Mouse (Mus musculus) gastrocnemius, adult 2 months (tissue): ENCODE data around the gene Cd22. TPM values are rescaled to one million over a fixed set of nuclear protein-coding genes. Genes with fewer than 3 reads are reported as not detected.

Experiments
- DNase-seq: peaks from one replicate; pipeline ENCODE4 v3.0.0; 2022
- H3K27ac ChIP-seq: fragments of 200-600 bp; 2 replicates; pipeline ENCODE4 v1.8.1; 2022; ENCODE audit warnings: mild to moderate bottlenecking
- H3K4me3 ChIP-seq: fragments of 200-600 bp; 2 replicates; pipeline ENCODE4 v1.8.1; 2022; ENCODE audit warnings: mild to moderate bottlenecking, moderate library complexity
- CTCF ChIP-seq: fragments of 200-600 bp; IDR thresholded peaks from 2 replicates; pipeline ENCODE4 v1.8.1; 2022; ENCODE audit warnings: antibody characterized with exemption, mild to moderate bottlenecking, moderate library complexity
- intact Hi-C: fragments of 180-260 bp; cut with DNase I; formaldehyde crosslinking; loops from one replicate; pipeline ENCODE4 v1.15.1; 2025
- total RNA-seq, 2 experiments: library from RNA; stranded (reverse); gene quantifications; 2 replicates each; pipeline ENCODE4 v1.2.3; 2021

Cd22 gene
- total RNA-seq, 2 experiments from 2014 or later, result 0.31 TPM; not detected in 1

DNA sequence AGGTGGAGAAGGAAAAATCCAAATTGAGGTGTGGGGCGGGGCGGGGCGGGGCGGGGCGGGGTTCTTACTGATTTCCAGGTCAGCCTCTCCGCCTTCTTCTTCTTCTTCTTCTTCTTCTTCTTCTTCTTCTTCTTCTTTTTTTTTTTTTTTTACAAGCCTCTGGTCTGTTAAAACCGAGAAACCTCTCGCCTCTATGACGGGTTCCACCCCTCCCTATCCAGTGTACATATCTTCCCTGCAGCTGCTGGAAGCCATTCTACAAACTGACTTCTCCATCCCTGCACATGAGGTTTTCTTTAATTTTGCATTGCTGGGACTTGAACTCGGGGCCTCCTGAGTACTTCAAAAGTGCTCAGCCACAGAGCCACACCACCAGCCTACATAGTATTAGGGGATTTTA is 53.5 kb downstream of the Cd22 start:
- TF ChIP-seq CTCF, result no peak
- intact Hi-C loops, result no loop called here
- Histone ChIP-seq H3K4me3 (no peak overlapping the region), H3K27ac (no peak overlapping the region)
- DNase-seq, result no peak

DNA sequence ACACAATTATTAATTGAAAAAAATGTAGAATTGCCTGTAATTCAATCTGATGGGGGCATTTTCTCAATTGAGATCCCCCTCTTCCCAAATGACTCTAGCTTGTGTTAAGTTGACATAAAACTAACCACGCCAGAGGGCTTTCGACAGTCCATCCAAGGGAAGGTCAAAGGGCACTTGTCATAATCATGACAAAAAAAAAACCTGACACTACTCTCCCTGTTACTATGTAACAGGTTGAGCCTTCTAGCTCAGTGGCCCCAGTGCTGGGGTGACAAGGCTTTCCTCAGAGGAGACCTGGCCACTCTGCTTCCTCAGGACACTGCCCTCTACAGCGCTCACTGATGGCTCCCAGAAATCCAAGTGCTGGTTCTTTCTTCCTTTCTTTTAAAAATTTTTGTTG is 55.8 kb downstream of the Cd22 start:
- no peak for DNase-seq
- no peak for TF ChIP-seq CTCF
- Histone ChIP-seq H3K27ac (no peak overlapping the region), H3K4me3 (no peak overlapping the region)
- intact Hi-C loops, result no loop called here

DNA sequence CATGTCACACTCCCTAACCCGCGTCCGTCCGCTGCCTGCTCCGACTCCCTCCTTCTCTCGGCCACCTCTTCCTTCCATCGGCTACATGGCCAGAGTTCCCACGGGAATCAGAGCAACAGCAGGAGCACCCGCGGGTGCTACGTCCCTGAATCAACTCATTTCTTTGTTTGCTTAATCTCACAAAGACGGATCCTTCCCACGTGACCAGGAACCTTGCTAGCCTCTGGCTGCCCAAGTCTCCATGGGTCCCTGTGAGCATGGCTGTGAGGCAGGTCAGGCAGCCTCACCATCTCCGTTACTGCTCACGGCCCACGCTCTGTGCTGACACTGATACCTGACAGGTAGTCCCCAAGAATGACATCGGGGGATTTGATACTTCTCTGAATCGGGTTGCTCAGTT is 56.5 kb downstream of the Cd22 start, which contains the start of gene Ffar2:
Gene Ffar2, minus strand, starts transcription at position 101 of the 400 bp plus-strand sequence.
- DNase-seq, result no peak
- intact Hi-C loops, result no loop called here
- Histone ChIP-seq H3K27ac (no peak within 1 kb of the TSS), H3K4me3 (no peak within 1 kb of the TSS)
- TF ChIP-seq CTCF, result no peak

DNA sequence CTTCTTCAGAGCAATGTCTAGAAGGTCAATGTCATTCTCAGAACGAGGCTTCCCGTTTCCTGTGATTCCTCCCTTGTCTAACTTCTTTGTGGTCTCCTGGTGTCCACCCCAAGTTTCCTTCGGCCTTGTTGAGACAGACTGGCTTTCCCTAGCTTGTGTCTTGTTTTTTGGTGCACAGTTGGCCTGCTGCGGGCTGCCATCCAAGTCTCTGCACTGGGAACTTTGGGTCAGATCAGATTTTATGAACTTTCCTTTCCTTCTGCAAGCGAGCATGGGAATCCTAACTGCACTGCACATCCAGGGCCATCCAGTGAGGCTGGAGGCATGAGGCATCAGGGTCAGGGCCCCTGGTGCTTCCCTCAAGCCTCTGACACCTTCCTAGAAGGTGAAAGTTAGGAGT is 58.6 kb downstream of the Cd22 start:
- no peak for TF ChIP-seq CTCF
- Histone ChIP-seq H3K4me3 (no peak overlapping the region), H3K27ac (no peak overlapping the region)
- intact Hi-C loops, result no loop called here
- no peak for DNase-seq

DNA sequence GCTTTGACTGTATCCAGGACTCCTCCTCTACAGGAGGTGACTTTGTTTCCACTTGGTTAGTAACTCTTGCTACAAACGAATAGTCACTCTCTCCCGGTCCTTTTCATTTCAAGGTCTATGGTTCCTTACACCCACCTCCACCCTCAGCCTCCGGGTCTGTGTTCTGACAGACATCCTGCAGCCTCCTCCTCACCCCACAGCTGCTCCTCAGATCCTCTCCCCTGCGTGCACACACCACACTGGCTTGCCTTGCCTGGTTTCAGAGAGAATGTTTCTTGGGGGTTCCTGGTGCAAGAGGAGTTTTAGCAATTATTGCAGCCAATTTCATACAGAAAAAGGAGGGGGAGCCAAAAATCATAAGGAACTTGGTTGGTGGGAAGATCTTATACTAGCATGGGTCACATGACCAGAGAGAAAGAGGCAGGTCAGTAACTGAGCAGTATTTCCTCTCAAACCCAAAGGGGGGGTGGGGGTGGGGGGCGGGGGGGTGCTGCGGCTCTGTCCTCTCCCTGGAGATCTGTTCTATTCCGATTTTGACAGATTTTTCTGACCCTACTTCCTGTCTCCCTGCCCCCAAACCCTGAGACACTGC is 59.2 kb downstream of the Cd22 start:
- no peak for TF ChIP-seq CTCF
- intact Hi-C loops, result no loop called here

DNA sequence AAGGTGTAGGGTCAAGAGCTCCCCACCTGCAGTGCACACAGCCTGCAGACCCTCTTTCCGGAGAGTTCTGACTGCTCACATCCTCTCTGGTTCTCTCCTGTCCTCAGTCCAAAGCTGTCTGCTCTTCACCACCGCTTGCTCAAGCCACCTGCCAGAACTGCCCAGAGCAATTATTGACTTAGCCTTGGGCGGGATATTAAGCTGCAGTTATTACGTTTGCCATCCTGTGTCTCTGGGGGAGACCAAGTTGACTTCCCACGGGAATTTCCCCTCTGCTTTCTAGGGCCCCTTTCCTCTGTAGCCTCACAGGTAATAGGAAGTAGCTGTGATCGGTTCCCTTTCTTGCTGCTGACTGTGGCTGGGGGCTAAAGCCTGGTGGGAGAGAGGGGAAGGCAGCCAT is 60.0 kb downstream of the Cd22 start:
- DNase-seq, result no peak
- TF ChIP-seq CTCF, result no peak
- intact Hi-C loops, result no loop called here
- Histone ChIP-seq H3K27ac (no peak overlapping the region), H3K4me3 (no peak overlapping the region)

More for the DNA sequence above, 59.2 kb downstream of the Cd22 start:
- H3K27ac ChIP-seq, result no peak overlapping the region
- no peak for DNase-seq
- no peak overlapping the region for H3K4me3 ChIP-seq

Other genes starting within 250 kb of the Cd22 start
- gene Etv2, start 244.5 kb downstream of the Cd22 start, total RNA-seq, result not detected
- 10 to 100 TPM; 37.4 to 38.3 TPM for gene Rbm42, start 230.0 kb downstream of the Cd22 start, total RNA-seq
- 1 to 10 TPM; 3.7 to 4.2 TPM for gene Haus5, start 215.3 kb downstream of the Cd22 start, total RNA-seq
- 1 to 10 TPM; 2.7 to 4.9 TPM for gene Pmis2, start 208.7 kb downstream of the Cd22 start, total RNA-seq
- not detected for gene 2200002J24Rik, start 181.4 kb downstream of the Cd22 start, total RNA-seq
- under 1 TPM; 0.13 to 0.14 TPM for gene Atp4a, start 168.1 kb downstream of the Cd22 start, total RNA-seq
- 100 to 1,000 TPM; 232 to 255 TPM for gene Tmem147, start 150.8 kb downstream of the Cd22 start, total RNA-seq
- gene Gapdhs, start 136.7 kb downstream of the Cd22 start, total RNA-seq, result not detected
- gene Sbsn, start 128.9 kb downstream of the Cd22 start, total RNA-seq, result 1 to 10 TPM; 2.8 to 4.7 TPM
- 1 to 10 TPM in 1 of 2 experiments, under 1 TPM in 1; 0.98 to 1.2 TPM for gene Dmkn, start 116.6 kb downstream of the Cd22 start, total RNA-seq
- gene Krtdap, start 92.4 kb downstream of the Cd22 start, total RNA-seq, result under 1 TPM in 1 of 2 experiments, not detected in 1; 0.78 TPM
- under 1 TPM in 1 of 2 experiments, not detected in 1; 0.14 TPM for gene Ffar2, start 56.6 kb downstream of the Cd22 start, total RNA-seq
- gene Ffar3, start 24.2 kb downstream of the Cd22 start, total RNA-seq, result not detected
- gene Ffar1, start 18.8 kb downstream of the Cd22 start, total RNA-seq, result not detected
- gene Mag, start 34.5 kb upstream of the Cd22 start, total RNA-seq, result under 1 TPM; 0.22 to 0.71 TPM
- not detected for gene Hamp2, start 44.3 kb upstream of the Cd22 start, total RNA-seq
- not detected for gene Hamp, start 63.7 kb upstream of the Cd22 start, total RNA-seq
- gene Usf2, start 76.5 kb upstream of the Cd22 start, total RNA-seq, result 100 to 1,000 TPM in 1 of 2 experiments, 10 to 100 TPM in 1; 85.9 to 102 TPM
- gene Lsr, start 93.1 kb upstream of the Cd22 start, total RNA-seq, result under 1 TPM; 0.31 to 0.41 TPM
- gene Fam187b, start 93.4 kb upstream of the Cd22 start, total RNA-seq, result not detected
- gene Fxyd5, start 162.1 kb upstream of the Cd22 start, total RNA-seq, result 10 to 100 TPM in 1 of 2 experiments, 1 to 10 TPM in 1; 8.3 to 13.8 TPM
- gene Fxyd7, start 171.1 kb upstream of the Cd22 start, total RNA-seq, result 1 to 10 TPM; 1.4 to 1.6 TPM
- 1,000 to 10,000 TPM in 1 of 2 experiments, 100 to 1,000 TPM in 1; 944 to 1,010 TPM for gene Fxyd1, start 176.9 kb upstream of the Cd22 start, total RNA-seq
- gene Lgi4, start 179.0 kb upstream of the Cd22 start, total RNA-seq, result 1 to 10 TPM; 2.4 to 3.3 TPM
- gene Fxyd3, start 196.4 kb upstream of the Cd22 start, total RNA-seq, result 1 to 10 TPM; 1.2 to 1.4 TPM
- gene Hpn, start 234.9 kb upstream of the Cd22 start, total RNA-seq, result 10 to 100 TPM; 14.0 to 15.9 TPM
- gene Scn1b, start 246.7 kb upstream of the Cd22 start, total RNA-seq, result 100 to 1,000 TPM; 748 to 815 TPM